Mouse (Mus musculus) E14TG2a.4 (cell line): ENCODE data around the gene Arpc4.

Experiments
- CTCF ChIP-seq: conservative IDR thresholded peaks from 2 replicates; pipeline ENCODE4 v1.5.1; 2014; ENCODE audit warnings: low read length
- POU5F1 ChIP-seq: IDR thresholded peaks from 2 replicates; pipeline ENCODE4 v1.6.1; 2014; ENCODE audit warnings: low read length, borderline replicate concordance

DNA sequence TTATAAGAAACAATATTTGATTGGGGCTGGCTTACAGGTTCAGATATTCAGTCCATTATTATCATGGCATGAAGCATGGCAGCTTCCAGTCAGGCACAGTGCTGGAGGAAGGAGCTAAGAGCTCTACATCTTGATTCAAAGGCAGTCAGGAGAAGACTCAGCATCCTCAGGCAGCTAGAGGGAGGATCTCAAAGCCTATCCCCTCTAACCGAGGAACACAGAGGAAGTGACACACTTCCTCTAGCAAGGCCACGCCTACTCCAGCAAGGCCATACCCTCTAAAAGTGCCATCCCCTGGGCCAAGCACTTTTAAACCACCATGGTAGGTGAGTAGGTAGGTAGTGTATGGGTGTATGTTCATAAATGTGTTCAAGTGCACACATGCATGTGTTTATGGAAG is 47.4 kb upstream of the Arpc4 start:
- no peak for TF ChIP-seq CTCF
- TF ChIP-seq POU5F1 = no peak
